Mouse (Mus musculus) layer of hippocampus, postnatal 10 days (tissue): ENCODE measurements at regions not wholly inside any gene's neighbourhood (a gene's known extent, or its start where the extent isn't known, plus 50 kb on each side); places are given as distances from the start of the nearest gene placed in this dataset.

ENCODE experiments used
- DNase-seq, 2 experiments: peaks; one replicate each; pipeline ENCODE4 v3.0.0; 2021; ENCODE audit warnings: low spot score in 2 of 2

GRCm38 (mm10) chr15:50246418-50247186, 3638.1 kb upstream of the Gm7489 start:
- DNase-seq: no peak

GRCm38 (mm10) chr15:50260057-50260456, 3624.6 kb upstream of the Gm7489 start:
- no peak for DNase-seq

GRCm38 (mm10) chr15:50261245-50261872, 3623.3 kb upstream of the Gm7489 start:
- DNase-seq: peak; percentile 60 to 71

- DNase-seq: no peak
These were observed 3617.2 kb upstream of the Gm7489 start for GRCm38 (mm10) chr15:50267542-50267941.

- DNase-seq: no peak
These were observed 3613.1 kb upstream of the Gm7489 start for GRCm38 (mm10) chr15:50271646-50272045.

- no peak for DNase-seq
These were observed 3602.1 kb upstream of the Gm7489 start for GRCm38 (mm10) chr15:50282576-50282975.

GRCm38 (mm10) chr15:50283491-50283890, 3601.2 kb upstream of the Gm7489 start:
- no peak for DNase-seq

GRCm38 (mm10) chr15:50301831-50302230, 3582.9 kb upstream of the Gm7489 start:
- DNase-seq: no peak

- DNase-seq: peak; percentile 5 to 13
These were observed 3580.6 kb upstream of the Gm7489 start for GRCm38 (mm10) chr15:50304085-50304484.

- DNase-seq: no peak
These were observed 3563.9 kb upstream of the Gm7489 start for GRCm38 (mm10) chr15:50320796-50321195.

- DNase-seq: no peak
These were observed 3539.2 kb upstream of the Gm7489 start for GRCm38 (mm10) chr15:50345536-50345935.

GRCm38 (mm10) chr15:50346953-50347352, 3537.8 kb upstream of the Gm7489 start:
- DNase-seq: no peak

- no peak for DNase-seq
These were observed 3524.4 kb upstream of the Gm7489 start for GRCm38 (mm10) chr15:50360033-50360988.

- no peak for DNase-seq
These were observed 3523.4 kb upstream of the Gm7489 start for GRCm38 (mm10) chr15:50361334-50361733.

GRCm38 (mm10) chr15:50361751-50362507, 3522.8 kb upstream of the Gm7489 start:
- no peak for DNase-seq

- no peak for DNase-seq
These were observed 3484.5 kb upstream of the Gm7489 start for GRCm38 (mm10) chr15:50400006-50400781.

GRCm38 (mm10) chr15:50401386-50401785, 3483.3 kb upstream of the Gm7489 start:
- no peak for DNase-seq

GRCm38 (mm10) chr15:50402551-50402950, 3482.2 kb upstream of the Gm7489 start:
- DNase-seq: no peak

GRCm38 (mm10) chr15:50403883-50404282, 3480.8 kb upstream of the Gm7489 start:
- DNase-seq: no peak

GRCm38 (mm10) chr15:50408985-50409384, 3475.7 kb upstream of the Gm7489 start:
- no peak for DNase-seq
